Mouse (Mus musculus) cerebellum, adult 2 months (tissue): ENCODE measurements at regions not wholly inside any gene's neighbourhood (a gene's known extent, or its start where the extent isn't known, plus 50 kb on each side); places are given as distances from the start of the nearest gene placed in this dataset.

Source experiments
- CTCF ChIP-seq: fragments of 200-500 bp; IDR thresholded peaks from 2 replicates; pipeline ENCODE4 v1.5.1; 2011; ENCODE audit warnings: low read depth, mild to moderate bottlenecking, control low read depth, low read length, moderate library complexity, borderline replicate concordance; ENCODE audit not compliant: insufficient read depth
- POLR2A ChIP-seq: fragments of 200-500 bp; IDR thresholded peaks from 2 replicates; pipeline ENCODE4 v1.6.1; 2011; ENCODE audit warnings: low read length, control low read depth, borderline replicate concordance; ENCODE audit not compliant: insufficient read depth

- TF ChIP-seq CTCF, result no peak
- no peak for TF ChIP-seq POLR2A
These were observed 168.4 kb downstream of the B3gnt2 start for GRCm38 (mm10) chr11:22692281-22692857.
